Mouse (Mus musculus) liver, embryonic 12.5 days (tissue): ENCODE measurements around the gene Krtap1-3. TPM values are rescaled to one million over a fixed set of nuclear protein-coding genes. Genes with fewer than 3 reads are reported as not detected.
"Not testable (repeated sequence)": the region's sequence is repeated elsewhere in the genome, so short reads cannot be mapped to it uniquely, and the experiment has no call there.

ENCODE experiments used
- ATAC-seq: fragments of 200-750 bp; cut with Nextera tagmentation; 2 replicates; pipeline ENCODE4 v1.8.0; 2017; ENCODE audit warnings: moderate number of reproducible peaks, mild to moderate bottlenecking, moderate library complexity
- H3K27ac ChIP-seq: fragments of 300-500 bp; sonication (generic); 2 replicates; pipeline ENCODE4 v1.5.1; 2016; ENCODE audit warnings: mild to moderate bottlenecking
- H3K27me3 ChIP-seq: fragments of 300-500 bp; sonication (generic); replicated peaks from 2 replicates; pipeline ENCODE4 v1.6.1; 2016; ENCODE audit warnings: mild to moderate bottlenecking, moderate library complexity
- H3K36me3 ChIP-seq: fragments of 300-500 bp; sonication (generic); 2 replicates; pipeline ENCODE4 v1.6.1; 2016; ENCODE audit warnings: mild to moderate bottlenecking, moderate library complexity
- H3K4me1 ChIP-seq: fragments of 300-500 bp; sonication (generic); 2 replicates; pipeline ENCODE4 v1.6.1; 2016
- H3K4me2 ChIP-seq: fragments of 300-500 bp; sonication (generic); 2 replicates; pipeline ENCODE4 v1.6.1; 2016; ENCODE audit warnings: mild to moderate bottlenecking, moderate library complexity
- H3K4me3 ChIP-seq: fragments of 300-500 bp; sonication (generic); 2 replicates; pipeline ENCODE4 v1.5.1; 2016; ENCODE audit warnings: mild to moderate bottlenecking, moderate library complexity
- H3K9ac ChIP-seq: fragments of 300-500 bp; sonication (generic); 2 replicates; pipeline ENCODE4 v1.6.1; 2016; ENCODE audit warnings: mild to moderate bottlenecking, moderate library complexity
- H3K9me3 ChIP-seq: fragments of 300-500 bp; sonication (generic); replicated peaks from 2 replicates; pipeline ENCODE4 v1.6.1; 2016; ENCODE audit warnings: mild to moderate bottlenecking, moderate library complexity
- WGBS: fragments of 180-500 bp; shearing (Covaris S2); methylation state at CpG from one replicate; pipeline ENCODE4 v1.1.7; 2016; ENCODE audit not compliant: insufficient replicate concordance; 5-methylcytosine and 5-hydroxymethylcytosine counted together
- polyA plus RNA-seq: library from polyadenylated mRNA; unstranded; fragments of >200 nt; fragmentation: Nextera tagmentation; extraction: Ambion mirVana; gene quantifications from 2 replicates; pipeline ENCODE4 v1.2.1, GENCODE M21; 2016

Krtap1-3 gene
- polyA plus RNA-seq, 1 experiment from 2014 or later: not detected

GRCm38 (mm10) chr11:99597742-99598141 is 6.6 kb upstream of the Krtap1-3 start, which contains the start of gene Krtap9-3:
Gene Krtap9-3, minus strand, starts transcription at chr11:99598105.
- 58% methylated on average over 4 of the region's 6 CpGs for WGBS
- H3K27me3 ChIP-seq, H3K4me1 ChIP-seq, H3K9ac ChIP-seq, H3K36me3 ChIP-seq, H3K27ac ChIP-seq, H3K9me3 ChIP-seq, ATAC-seq, H3K4me3 ChIP-seq, H3K4me2 ChIP-seq: not testable (repeated sequence)

- no peaks in the 10 kb centered on the region for H3K36me3 ChIP-seq
- H3K9ac ChIP-seq: no peak overlapping the region
- no peak overlapping the region for H3K4me3 ChIP-seq
- WGBS: 77% methylated on average over 7 of the region's 7 CpGs
- no peak overlapping the region for H3K27ac ChIP-seq
- no peak overlapping the region for H3K4me2 ChIP-seq
- no peaks in the 10 kb centered on the region for H3K9me3 ChIP-seq
- no peaks in the 10 kb centered on the region for H3K27me3 ChIP-seq
- no peak for ATAC-seq
- H3K4me1 ChIP-seq: no peaks in the 10 kb centered on the region
These were observed 6.0 kb downstream of the Krtap1-3 start for GRCm38 (mm10) chr11:99585096-99585495.

GRCm38 (mm10) chr11:99583245-99583704 is 7.9 kb downstream of the Krtap1-3 start, which contains the start of gene Krtap1-4:
Gene Krtap1-4, minus strand, starts transcription at chr11:99583654.
- no peak for ATAC-seq
- no peak within 1 kb of the TSS for H3K9ac ChIP-seq
- H3K36me3 ChIP-seq: no peaks in the 10 kb centered on the region
- no peak within 1 kb of the TSS for H3K4me2 ChIP-seq
- no peaks in the 10 kb centered on the region for H3K27me3 ChIP-seq
- WGBS: 75% methylated on average over 5 of the region's 5 CpGs
- no peak within 1 kb of the TSS for H3K27ac ChIP-seq
- H3K4me3 ChIP-seq: no peak within 1 kb of the TSS
- H3K9me3 ChIP-seq: no peaks in the 10 kb centered on the region
- H3K4me1 ChIP-seq: no peaks in the 10 kb centered on the region

- Histone ChIP-seq H3K4me1 (no peaks in the 10 kb centered on the region), H3K36me3 (no peaks in the 10 kb centered on the region), H3K27ac (no peak overlapping the region), H3K9me3 (no peaks in the 10 kb centered on the region), H3K4me2 (no peak overlapping the region), H3K4me3 (no peak overlapping the region), H3K27me3 (no peaks in the 10 kb centered on the region), H3K9ac (no peak overlapping the region)
- ATAC-seq: no peak
- 70% methylated on average over 6 of the region's 6 CpGs for WGBS
These were observed 9.6 kb downstream of the Krtap1-3 start for GRCm38 (mm10) chr11:99581564-99581963.

GRCm38 (mm10) chr11:99581051-99581450 is 10.1 kb downstream of the Krtap1-3 start:
- Histone ChIP-seq H3K4me3 (no peak overlapping the region), H3K27me3 (no peaks in the 10 kb centered on the region), H3K9me3 (no peaks in the 10 kb centered on the region), H3K36me3 (no peaks in the 10 kb centered on the region), H3K4me1 (no peaks in the 10 kb centered on the region), H3K9ac (no peak overlapping the region), H3K27ac (no peak overlapping the region), H3K4me2 (no peak overlapping the region)
- 82% methylated on average over 5 of the region's 5 CpGs for WGBS
- ATAC-seq: no peak

GRCm38 (mm10) chr11:99580636-99581035 is 10.5 kb downstream of the Krtap1-3 start, which contains the start of gene Krtap1-5:
Gene Krtap1-5, minus strand, starts transcription at chr11:99581016.
- H3K4me1 ChIP-seq: no peaks in the 10 kb centered on the region

GRCm38 (mm10) chr11:99574106-99574505 is 17.0 kb downstream of the Krtap1-3 start:
- WGBS: 2% methylated on average over 7 of the region's 7 CpGs
- H3K9me3 ChIP-seq: no peaks in the 10 kb centered on the region
- no peaks in the 10 kb centered on the region for H3K36me3 ChIP-seq
- no peak overlapping the region for H3K9ac ChIP-seq
- ATAC-seq: no peak
- no peaks in the 10 kb centered on the region for H3K4me1 ChIP-seq
- no peaks in the 10 kb centered on the region for H3K27me3 ChIP-seq
- H3K4me3 ChIP-seq: no peak overlapping the region
- H3K27ac ChIP-seq: no peak overlapping the region
- H3K4me2 ChIP-seq: no peak overlapping the region

More at GRCm38 (mm10) chr11:99580636-99581035, 10.5 kb downstream of the Krtap1-3 start, which contains the start of gene Krtap1-5:
- H3K27ac ChIP-seq: no peak within 1 kb of the TSS
- no peak within 1 kb of the TSS for H3K9ac ChIP-seq
- ATAC-seq: no peak
- no peak within 1 kb of the TSS for H3K4me2 ChIP-seq
- no peak within 1 kb of the TSS for H3K4me3 ChIP-seq
- H3K36me3 ChIP-seq: no peaks in the 10 kb centered on the region
- WGBS: 74% methylated on average over 3 of the region's 6 CpGs
- no peaks in the 10 kb centered on the region for H3K27me3 ChIP-seq
- no peaks in the 10 kb centered on the region for H3K9me3 ChIP-seq

GRCm38 (mm10) chr11:99573164-99573563 is 18.0 kb downstream of the Krtap1-3 start:
- no peak overlapping the region for H3K27ac ChIP-seq
- no peaks in the 10 kb centered on the region for H3K9me3 ChIP-seq
- WGBS: 57% methylated on average over 4 of the region's 4 CpGs
- H3K36me3 ChIP-seq: no peaks in the 10 kb centered on the region
- no peak overlapping the region for H3K9ac ChIP-seq
- no peak for ATAC-seq
- no peak overlapping the region for H3K4me3 ChIP-seq
- no peaks in the 10 kb centered on the region for H3K27me3 ChIP-seq
- no peaks in the 10 kb centered on the region for H3K4me1 ChIP-seq
- H3K4me2 ChIP-seq: no peak overlapping the region

- Histone ChIP-seq H3K27ac (no peak within 1 kb of the TSS), H3K4me2 (no peak within 1 kb of the TSS), H3K27me3 (no peaks in the 10 kb centered on the region), H3K4me3 (no peak within 1 kb of the TSS), H3K9me3 (no peaks in the 10 kb centered on the region), H3K9ac (no peak within 1 kb of the TSS), H3K4me1 (no peaks in the 10 kb centered on the region), H3K36me3 (no peaks in the 10 kb centered on the region)
- 79% methylated on average over 7 of the region's 7 CpGs for WGBS
- no peak for ATAC-seq
These were observed 24.6 kb downstream of the Krtap1-3 start, which contains the start of gene Krtap3-1 for GRCm38 (mm10) chr11:99566530-99566929. Gene Krtap3-1, minus strand, starts transcription at chr11:99566630.

GRCm38 (mm10) chr11:99562580-99562979 is 28.6 kb downstream of the Krtap1-3 start:
- H3K4me2 ChIP-seq: no peak overlapping the region
- no peaks in the 10 kb centered on the region for H3K4me1 ChIP-seq
- H3K27ac ChIP-seq: no peak overlapping the region
- 67% methylated on average over 6 of the region's 6 CpGs for WGBS
- H3K9ac ChIP-seq: no peak overlapping the region
- no peaks in the 10 kb centered on the region for H3K9me3 ChIP-seq
- no peaks in the 10 kb centered on the region for H3K27me3 ChIP-seq
- no peak for ATAC-seq
- H3K36me3 ChIP-seq: no peaks in the 10 kb centered on the region
- no peak overlapping the region for H3K4me3 ChIP-seq

- no peak for ATAC-seq
- Histone ChIP-seq H3K4me2 (no peak within 1 kb of the TSS), H3K4me3 (no peak within 1 kb of the TSS), H3K9me3 (no peaks in the 10 kb centered on the region), H3K4me1 (no peaks in the 10 kb centered on the region), H3K36me3 (no peaks in the 10 kb centered on the region), H3K27me3 (no peaks in the 10 kb centered on the region), H3K9ac (no peak within 1 kb of the TSS), H3K27ac (no peak within 1 kb of the TSS)
- 76% methylated on average over 9 of the region's 9 CpGs for WGBS
These were observed 31.8 kb downstream of the Krtap1-3 start, which contains the start of gene Gm11939 for GRCm38 (mm10) chr11:99559366-99559765. Gene Gm11939, minus strand, starts transcription at chr11:99559466.

GRCm38 (mm10) chr11:99557976-99558745 is 33.0 kb downstream of the Krtap1-3 start:
- Histone ChIP-seq H3K27ac (no peak overlapping the region), H3K27me3 (no peaks in the 10 kb centered on the region), H3K9ac (no peak overlapping the region), H3K9me3 (no peaks in the 10 kb centered on the region), H3K4me2 (no peak overlapping the region), H3K4me1 (no peaks in the 10 kb centered on the region), H3K36me3 (no peaks in the 10 kb centered on the region), H3K4me3 (no peak overlapping the region)
- WGBS: 57% methylated on average over 3 of the region's 3 CpGs
- no peak for ATAC-seq
